Mouse (Mus musculus) E14TG2a.4 (cell line): ENCODE results near the gene Pxdn.

ENCODE experiments used
- H3K27me3 ChIP-seq: 2 replicates; pipeline ENCODE4 v1.6.1; 2014; ENCODE audit warnings: low read length, control low read depth; ENCODE audit not compliant: insufficient read depth
- H3K36me3 ChIP-seq: 2 replicates; pipeline ENCODE4 v1.6.1; 2014; ENCODE audit warnings: low read length, control low read depth; ENCODE audit not compliant: insufficient read depth
- H3K4me1 ChIP-seq: replicated peaks from 2 replicates; pipeline ENCODE4 v1.6.1; 2014; ENCODE audit warnings: low read depth, low read length, control low read depth
- H3K4me3 ChIP-seq: replicated peaks from 2 replicates; pipeline ENCODE4 v1.5.1; 2014; ENCODE audit warnings: mild to moderate bottlenecking, low read length
- H3K9me3 ChIP-seq: 2 replicates; pipeline ENCODE4 v1.6.1; 2014; ENCODE audit warnings: low read length, control low read depth
- CTCF ChIP-seq: conservative IDR thresholded peaks from 2 replicates; pipeline ENCODE4 v1.5.1; 2014; ENCODE audit warnings: low read length
- NANOG ChIP-seq: IDR thresholded peaks from 2 replicates; pipeline ENCODE4 v1.6.1; 2014; ENCODE audit warnings: borderline replicate concordance, low read length, mixed read lengths
- POU5F1 ChIP-seq: IDR thresholded peaks from 2 replicates; pipeline ENCODE4 v1.6.1; 2014; ENCODE audit warnings: low read length, borderline replicate concordance

The Pxdn gene

GRCm38 (mm10) chr12:30061503-30062117 lies 124.2 kb downstream of the Pxdn start:
- no peak for TF ChIP-seq CTCF
- no peak for TF ChIP-seq POU5F1
- no peak for TF ChIP-seq NANOG
- Histone ChIP-seq H3K4me1 (no peaks in the 10 kb centered on the region), H3K9me3 (peaks cover 37% of the 10 kb centered on the region), H3K4me3 (no peak overlapping the region), H3K36me3 (0 out of 2 replicates have a peak, but pooled peaks cover 4% of the 10 kb centered on the region), H3K27me3 (no peaks in the 10 kb centered on the region)

GRCm38 (mm10) chr12:30062118-30062505 lies 124.7 kb downstream of the Pxdn start:
- no peak for TF ChIP-seq CTCF
- TF ChIP-seq NANOG: no peak
- no peak for TF ChIP-seq POU5F1
- Histone ChIP-seq H3K4me3 (no peak overlapping the region), H3K36me3 (0 out of 2 replicates have a peak, but pooled peaks cover 4% of the 10 kb centered on the region), H3K27me3 (no peaks in the 10 kb centered on the region), H3K9me3 (peaks cover 42% of the 10 kb centered on the region), H3K4me1 (no peaks in the 10 kb centered on the region)
